Comparison of ENCODE assay signal across 1 mouse cellular context in the genomic region with DNA sequence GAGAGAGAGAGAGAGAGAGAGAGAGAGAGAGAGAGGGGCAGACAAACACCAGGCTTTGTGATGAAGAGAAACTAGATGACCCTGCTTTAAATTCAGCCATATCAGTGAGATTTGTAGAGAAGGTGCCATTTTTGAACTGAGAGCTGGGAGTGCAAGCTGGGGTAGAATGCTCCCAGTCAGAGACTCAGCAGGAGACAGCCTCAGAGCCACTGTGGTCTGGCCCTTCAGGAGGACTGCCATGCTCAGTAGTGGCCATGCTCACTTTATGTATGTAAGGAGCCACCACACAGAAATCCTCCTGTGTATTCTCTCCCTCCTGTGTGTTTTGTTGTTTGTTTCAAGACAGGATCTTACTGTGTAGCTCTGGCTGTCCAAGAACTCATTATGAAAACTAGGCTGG.
TF ChIP-seq lines count a peak whose summit lies in the region.

No protein-coding gene starts in this region.

TF ChIP-seq in CH12.LX, 34 proteins besides CTCF, POLR2A, EP300 and RAD21:
- TF ChIP-seq MYC (IDR thresholded peaks at IDR 0.05; ENCODE audit: low read depth, low read length) (no peak), JUN (IDR thresholded peaks at IDR 0.05; ENCODE audit: insufficient read depth, low read depth, low read length) (no peak), MAFK (IDR thresholded peaks at IDR 0.05; ENCODE audit: insufficient replicate concordance, low read length) (no peak), E2F4 (IDR thresholded peaks at IDR 0.05; ENCODE audit: insufficient replicate concordance, low read depth, low read length) (no peak), MAX (IDR thresholded peaks at IDR 0.05; ENCODE audit: low read length) (no peak), UBTF (IDR thresholded peaks at IDR 0.05; ENCODE audit: low read depth, low read length) (no peak), TBP (conservative IDR thresholded peaks at IDR 0.05; ENCODE audit: low read depth, low read length) (no peak), ZMIZ1 (IDR thresholded peaks at IDR 0.05; ENCODE audit: low read depth, low read length) (no peak), ZNF384 (IDR thresholded peaks at IDR 0.05; ENCODE audit: low read depth, low read length) (no peak), CHD2 (IDR thresholded peaks at IDR 0.05; ENCODE audit: low read length) (no peak), SMC3 (IDR thresholded peaks at IDR 0.05; ENCODE audit: low read depth, low read length) (no peak), ZC3H11A (IDR thresholded peaks at IDR 0.05; ENCODE audit: low read depth, low read length) (no peak), MXI1 (IDR thresholded peaks at IDR 0.05; ENCODE audit: low read depth, low read length) (no peak), ZKSCAN1 (IDR thresholded peaks at IDR 0.05; ENCODE audit: borderline replicate concordance, low read depth, low read length) (no peak), USF2 (conservative IDR thresholded peaks at IDR 0.05; ENCODE audit: low read depth, low read length) (no peak), TCF12 (IDR thresholded peaks at IDR 0.05; ENCODE audit: low read depth, low read length) (no peak), GABPA (IDR thresholded peaks at IDR 0.05; ENCODE audit: insufficient replicate concordance, low read depth, low read length) (no peak), MEF2A (IDR thresholded peaks at IDR 0.05; ENCODE audit: borderline replicate concordance, low read depth, low read length) (no peak), CHD1 (IDR thresholded peaks at IDR 0.05; ENCODE audit: low read depth, low read length) (no peak)
